Mouse (Mus musculus): ENCODE results near the gene Mybpc2.

DNA sequence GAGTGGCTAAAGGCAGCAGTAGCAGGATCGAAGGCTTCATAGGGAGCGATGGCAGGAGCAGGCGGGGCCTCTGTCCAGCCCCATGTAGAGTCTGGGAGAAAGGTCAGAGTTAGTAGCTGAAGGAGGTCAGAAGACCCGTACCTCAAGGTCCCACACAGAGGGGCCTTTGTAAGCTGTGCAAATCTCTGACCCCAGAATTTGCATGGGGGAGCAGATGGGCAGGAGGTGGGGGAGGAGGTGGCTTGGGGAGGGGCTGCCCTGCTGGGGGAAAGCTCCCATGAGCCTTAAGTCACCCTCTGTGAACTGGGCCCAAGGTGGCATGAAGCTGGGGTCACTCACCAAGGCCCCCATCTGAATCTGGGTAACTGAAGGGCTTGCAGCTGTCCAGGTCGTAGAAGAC, 5.1 kb upstream of the Mybpc2 start:
- TF ChIP-seq CTCF (conservative IDR thresholded peaks at IDR 0.05; ENCODE audit: insufficient read depth, insufficient read length, low read depth, low read length) (no peak), POLR2A (IDR thresholded peaks at IDR 0.05; ENCODE audit: low read depth, low read length) (no peak)

All from kidney, adult 2 months (tissue).